Mouse (Mus musculus) liver, adult 2 months (tissue): ENCODE data around the gene Fscn2.

Experiments
- CTCF ChIP-seq: fragments of 200-500 bp; IDR thresholded peaks from 2 replicates; pipeline ENCODE4 v1.5.1; 2011; ENCODE audit warnings: low read depth, low read length, control low read depth
- POLR2A ChIP-seq: fragments of 200-500 bp; IDR thresholded peaks from 2 replicates; pipeline ENCODE4 v1.6.1; 2011; ENCODE audit warnings: low read length, control low read depth; ENCODE audit not compliant: insufficient read depth; ENCODE audit errors: extremely low read depth

- no peak for TF ChIP-seq POLR2A
- no peak for TF ChIP-seq CTCF
Measured at GRCm38 (mm10) chr11:120312069-120312468, 49.3 kb upstream of the Fscn2 start.
